Mouse (Mus musculus) bone marrow, adult 2 months (tissue): ENCODE measurements around the gene Inka1.

Source experiments
- CTCF ChIP-seq: fragments of 200-500 bp; IDR thresholded peaks from 2 replicates; pipeline ENCODE4 v1.5.1; 2011; ENCODE audit warnings: low read length, control low read depth; ENCODE audit not compliant: control insufficient read depth, insufficient read depth
- POLR2A ChIP-seq: fragments of 200-500 bp; IDR thresholded peaks from 2 replicates; pipeline ENCODE4 v1.6.1; 2011; ENCODE audit warnings: low read depth, mild to moderate bottlenecking, control low read depth, low read length, borderline replicate concordance; ENCODE audit not compliant: control insufficient read depth

DNA sequence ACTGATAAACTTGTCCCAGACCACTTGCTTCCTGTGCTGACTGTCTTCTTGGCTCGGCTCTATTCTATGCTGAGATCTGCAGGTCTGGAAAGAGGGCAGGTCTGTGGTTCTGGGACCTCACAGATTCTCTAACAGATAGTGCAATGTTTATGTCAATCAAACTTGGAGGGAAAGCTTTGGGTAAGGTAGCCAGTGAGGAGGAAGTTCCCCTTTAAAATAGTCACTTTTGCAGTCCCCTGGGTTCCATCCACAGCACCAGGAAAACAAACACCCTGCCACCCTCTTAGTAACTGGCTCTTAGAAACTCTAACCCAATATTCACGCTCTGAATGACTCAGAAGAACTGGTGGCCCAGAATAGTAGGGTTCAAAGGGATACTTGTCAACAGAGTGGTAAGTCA is 8.8 kb upstream of the Inka1 start:
- no peak for TF ChIP-seq CTCF
- no peak for TF ChIP-seq POLR2A
